Mouse (Mus musculus) heart, embryonic 16.5 days (tissue): ENCODE measurements around the gene Pcnx2. TPM values are rescaled to one million over a fixed set of nuclear protein-coding genes. Genes with fewer than 3 reads are reported as not detected.

Experiments
- ATAC-seq: fragments of 200-750 bp; cut with Nextera tagmentation; replicated peaks from 2 replicates; pipeline ENCODE4 v1.8.0; 2017; ENCODE audit warnings: moderate number of reproducible peaks; ENCODE audit not compliant: insufficient read depth, low FRiP score; ENCODE audit errors: extremely low read depth
- H3K27ac ChIP-seq: fragments of 300-500 bp; sonication (generic); 2 replicates; pipeline ENCODE4 v1.5.1; 2014; ENCODE audit warnings: mild to moderate bottlenecking, low read length, control low read depth, moderate library complexity
- H3K27me3 ChIP-seq: fragments of 300-500 bp; sonication (generic); 2 replicates; pipeline ENCODE4 v1.6.1; 2014; ENCODE audit warnings: low read length, mixed read lengths; ENCODE audit not compliant: control insufficient read depth, insufficient read depth
- H3K36me3 ChIP-seq: fragments of 300-500 bp; sonication (generic); 2 replicates; pipeline ENCODE4 v1.6.1; 2014; ENCODE audit not compliant: control insufficient read depth, insufficient read depth
- H3K4me1 ChIP-seq: fragments of 300-500 bp; sonication (generic); 2 replicates; pipeline ENCODE4 v1.6.1; 2014; ENCODE audit warnings: low read length, mixed read lengths; ENCODE audit not compliant: control insufficient read depth, insufficient read depth
- H3K4me2 ChIP-seq: fragments of 300-500 bp; sonication (generic); 2 replicates; pipeline ENCODE4 v1.6.1; 2014; ENCODE audit warnings: low read depth, mild to moderate bottlenecking, control low read depth, low read length
- H3K4me3 ChIP-seq: fragments of 300-500 bp; sonication (generic); 2 replicates; pipeline ENCODE4 v1.5.1; 2014; ENCODE audit warnings: mild to moderate bottlenecking, control low read depth, low read length
- H3K9ac ChIP-seq: fragments of 300-500 bp; sonication (generic); 2 replicates; pipeline ENCODE4 v1.6.1; 2014; ENCODE audit warnings: low read length, control low read depth
- H3K9me3 ChIP-seq: fragments of 300-500 bp; sonication (generic); replicated peaks from 2 replicates; pipeline ENCODE4 v1.6.1; 2016; ENCODE audit warnings: low read length; ENCODE audit not compliant: control insufficient read depth
- WGBS: fragments of 180-500 bp; shearing (Covaris S2); extraction: QIAGEN DNeasy Blood & Tissue Kit; methylation state at CpG from one replicate; pipeline ENCODE4 v1.1.7; 2014; 5-methylcytosine and 5-hydroxymethylcytosine counted together
- polyA plus RNA-seq: library from polyadenylated mRNA; unstranded; fragments of >200 nt; fragmentation: Nextera tagmentation; extraction: Ambion mirVana; gene quantifications from 2 replicates; pipeline ENCODE4 v1.2.1, GENCODE M21; 2015

Gene Pcnx2
- polyA plus RNA-seq, 1 experiment from 2014 or later, result 0.22 TPM

DNA sequence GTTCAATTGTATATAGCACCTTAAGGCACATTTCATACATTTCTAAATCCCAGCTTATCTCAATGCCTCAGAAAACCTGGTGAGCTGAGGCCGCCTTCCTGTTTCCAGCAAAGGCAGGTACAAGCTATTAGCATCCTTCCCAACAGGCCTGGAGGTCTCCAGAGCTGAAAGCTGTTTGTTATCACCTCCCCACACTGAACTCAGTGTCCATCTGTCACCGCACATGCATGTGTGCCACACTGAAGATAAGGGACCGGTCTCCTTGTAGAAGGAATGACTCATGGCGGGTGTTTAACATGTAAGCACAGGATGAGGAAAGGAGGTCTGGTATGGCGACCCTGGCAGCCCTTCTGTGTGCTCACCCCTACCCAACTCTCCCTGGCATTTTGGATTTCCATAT, 186.6 kb downstream of the Pcnx2 start:
- Histone ChIP-seq H3K36me3 (no peaks in the 10 kb centered on the region), H3K9ac (no peak overlapping the region), H3K4me1 (peaks cover 3% of the 10 kb centered on the region), H3K27me3 (no peaks in the 10 kb centered on the region), H3K4me3 (no peak overlapping the region), H3K9me3 (no peaks in the 10 kb centered on the region), H3K27ac (no peak overlapping the region), H3K4me2 (no peak overlapping the region)
- ATAC-seq, result no peak
- WGBS, result 46% methylated on average over 5 of the region's 5 CpGs

DNA sequence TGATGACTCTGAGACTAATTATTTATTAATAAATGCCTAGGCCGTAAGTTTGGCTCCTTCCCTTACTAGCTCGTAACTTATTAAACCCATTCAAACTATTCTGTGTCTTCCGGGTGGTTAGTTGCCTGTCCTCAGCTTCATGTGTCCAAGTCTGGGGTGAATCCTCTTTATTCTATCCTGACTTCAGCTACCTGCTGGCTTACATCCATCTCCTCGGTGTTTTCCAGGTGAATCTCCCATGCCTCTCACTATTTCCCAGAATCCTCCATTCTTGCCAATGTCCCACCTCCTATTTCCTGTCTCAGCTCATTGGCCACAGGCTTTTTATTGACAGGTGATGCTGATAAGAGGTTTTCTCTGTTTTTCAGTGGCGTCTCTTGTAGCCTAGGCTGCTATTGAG, 188.9 kb downstream of the Pcnx2 start:
- 80% methylated on average over 5 of the region's 5 CpGs for WGBS

DNA sequence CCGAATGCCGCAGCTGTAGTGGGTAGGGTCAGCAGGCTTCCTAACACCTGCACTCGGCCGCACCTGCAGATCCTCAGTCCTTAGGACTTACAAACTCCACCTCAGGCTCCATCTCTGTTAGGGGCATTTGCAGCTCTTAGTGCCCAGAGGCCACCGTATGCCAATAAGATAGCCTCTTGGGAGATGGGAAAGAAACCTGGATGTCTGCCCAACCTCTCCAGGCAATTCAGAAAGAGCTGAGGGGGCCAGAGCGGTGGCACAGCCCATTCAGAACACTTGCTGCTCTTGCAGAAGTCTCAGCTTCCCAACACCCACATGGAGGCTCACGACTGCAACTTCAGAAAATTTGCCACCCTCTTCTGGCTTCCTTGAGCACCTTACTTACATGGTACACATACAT, 192.3 kb downstream of the Pcnx2 start:
- no peaks in the 10 kb centered on the region for H3K4me1 ChIP-seq
- H3K4me3 ChIP-seq, result no peak overlapping the region
- no peak for ATAC-seq
- H3K27ac ChIP-seq, result no peak overlapping the region
- H3K27me3 ChIP-seq, result no peaks in the 10 kb centered on the region
- H3K9me3 ChIP-seq, result no peaks in the 10 kb centered on the region
- H3K4me2 ChIP-seq, result no peak overlapping the region
- no peaks in the 10 kb centered on the region for H3K36me3 ChIP-seq
- no peak overlapping the region for H3K9ac ChIP-seq
- 71% methylated on average over 7 of the region's 7 CpGs for WGBS

More for the DNA sequence above, 188.9 kb downstream of the Pcnx2 start:
- ATAC-seq, result no peak
- H3K4me3 ChIP-seq, result no peak overlapping the region
- H3K9ac ChIP-seq, result no peak overlapping the region
- H3K27ac ChIP-seq, result no peak overlapping the region
- H3K27me3 ChIP-seq, result no peaks in the 10 kb centered on the region
- no peaks in the 10 kb centered on the region for H3K36me3 ChIP-seq
- H3K4me1 ChIP-seq, result no peaks in the 10 kb centered on the region
- no peaks in the 10 kb centered on the region for H3K9me3 ChIP-seq
- no peak overlapping the region for H3K4me2 ChIP-seq

DNA sequence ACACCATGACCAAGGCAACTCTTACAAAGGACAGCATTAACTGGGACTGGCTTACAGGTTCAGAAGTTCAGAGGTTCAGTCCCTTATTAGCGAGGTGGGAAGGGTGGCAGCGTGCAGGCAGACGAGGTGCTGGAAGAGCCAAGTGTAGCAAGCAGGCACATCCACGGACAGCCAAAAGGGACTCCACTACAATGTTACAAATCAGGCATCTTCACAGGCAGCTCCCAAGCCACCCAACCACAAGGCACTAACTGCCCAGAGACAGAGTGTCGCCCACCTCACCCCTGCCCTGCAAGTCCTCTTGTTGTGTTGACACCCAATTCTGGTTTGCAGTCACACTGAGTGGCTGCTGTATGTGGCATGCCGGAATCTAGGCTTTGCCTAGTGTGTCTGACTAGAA, 193.7 kb downstream of the Pcnx2 start:
- no peaks in the 10 kb centered on the region for H3K36me3 ChIP-seq
- no peak for ATAC-seq
- 75% methylated on average over 6 of the region's 6 CpGs for WGBS

DNA sequence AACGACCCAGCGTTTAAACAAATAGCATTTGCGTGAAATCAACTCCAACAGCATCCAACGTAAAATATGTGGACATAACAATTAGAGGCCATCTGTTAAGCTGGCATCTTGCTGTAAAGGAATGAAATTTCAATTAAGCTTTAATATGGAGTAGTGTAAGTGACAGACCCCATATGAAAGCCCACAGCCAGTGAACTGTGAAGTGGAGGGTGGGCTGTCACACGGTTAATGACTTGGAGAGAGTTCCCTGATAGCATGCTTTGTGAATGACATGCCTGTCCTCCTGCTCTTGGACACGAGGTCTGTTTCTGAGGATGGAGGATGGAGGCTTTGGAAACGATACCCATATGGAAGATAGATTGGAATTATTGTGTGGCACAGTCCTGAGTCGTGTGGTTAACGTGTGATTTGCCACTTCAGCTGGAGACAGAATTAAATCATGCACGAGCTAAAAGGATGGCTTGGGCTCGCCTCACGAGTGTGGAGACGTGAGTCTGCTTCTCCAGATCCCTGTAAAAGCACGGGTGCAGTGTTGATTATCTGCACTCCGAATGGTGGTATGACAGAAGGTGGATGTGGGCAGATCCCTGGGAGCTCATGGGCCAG, 195.1 kb downstream of the Pcnx2 start:
- Histone ChIP-seq H3K4me3 (no peak overlapping the region), H3K27me3 (no peaks in the 10 kb centered on the region), H3K9ac (no peak overlapping the region), H3K36me3 (no peaks in the 10 kb centered on the region), H3K4me1 (no peaks in the 10 kb centered on the region), H3K27ac (no peak overlapping the region), H3K9me3 (peaks cover 8% of the 10 kb centered on the region), H3K4me2 (no peak overlapping the region)
- ATAC-seq, result no peak
- 74% methylated on average over 15 of the region's 15 CpGs for WGBS

More for the DNA sequence above, 193.7 kb downstream of the Pcnx2 start:
- Histone ChIP-seq H3K9me3 (no peaks in the 10 kb centered on the region), H3K9ac (no peak overlapping the region), H3K4me3 (no peak overlapping the region), H3K4me1 (no peaks in the 10 kb centered on the region), H3K27ac (no peak overlapping the region), H3K27me3 (no peaks in the 10 kb centered on the region), H3K4me2 (no peak overlapping the region)

Other genes starting within 250 kb of the Pcnx2 start
- gene Map10, start 228.5 kb downstream of the Pcnx2 start, polyA plus RNA-seq, result 6.6 and 6.9 TPM in 2 replicates
- gene Ntpcr, start 168.4 kb downstream of the Pcnx2 start, polyA plus RNA-seq, result 27.1 and 30.8 TPM in 2 replicates
- gene Map3k21, start 12.1 kb upstream of the Pcnx2 start, polyA plus RNA-seq, result 0.13 and 0.29 TPM in 2 replicates
- gene Kcnk1, start 96.9 kb upstream of the Pcnx2 start, polyA plus RNA-seq, result 2.0 and 6.4 TPM in 2 replicates